Mouse (Mus musculus) kidney, postnatal 0 days (tissue): ENCODE measurements around the gene Gm36079. TPM values are rescaled to one million over a fixed set of nuclear protein-coding genes. Genes with fewer than 3 reads are reported as not detected.
"Not testable (repeated sequence)": the region's sequence is repeated elsewhere in the genome, so short reads cannot be mapped to it uniquely, and the experiment has no call there.

Source experiments
- ATAC-seq: fragments of 200-750 bp; cut with Nextera tagmentation; replicated peaks from 2 replicates; pipeline ENCODE4 v1.8.0; 2017; ENCODE audit warnings: low read depth, moderate number of reproducible peaks, moderate TSS enrichment, moderate library complexity; ENCODE audit not compliant: low FRiP score
- DNase-seq: peaks from one replicate; pipeline ENCODE4 v3.0.0-alpha.2; 2016; ENCODE audit warnings: low spot score
- H3K27ac ChIP-seq: fragments of 300-500 bp; sonication (generic); 2 replicates; pipeline ENCODE4 v1.5.1; 2014; ENCODE audit warnings: mild to moderate bottlenecking
- H3K27me3 ChIP-seq: fragments of 300-500 bp; sonication (generic); 2 replicates; pipeline ENCODE4 v1.6.1; 2014; ENCODE audit warnings: low read length, mixed read lengths; ENCODE audit not compliant: insufficient read depth
- H3K36me3 ChIP-seq: fragments of 300-500 bp; sonication (generic); 2 replicates; pipeline ENCODE4 v1.6.1; 2014; ENCODE audit warnings: low read length, mixed read lengths; ENCODE audit not compliant: insufficient read depth
- H3K4me1 ChIP-seq: fragments of 300-500 bp; sonication (generic); replicated peaks from 2 replicates; pipeline ENCODE4 v1.6.1; 2014; ENCODE audit warnings: antibody characterized with exemption, low read length, mixed read lengths; ENCODE audit not compliant: insufficient read depth
- H3K4me2 ChIP-seq: fragments of 300-500 bp; sonication (generic); 2 replicates; pipeline ENCODE4 v1.6.1; 2014; ENCODE audit warnings: mild to moderate bottlenecking, low read length, moderate library complexity, mixed read lengths
- H3K4me3 ChIP-seq: fragments of 300-500 bp; sonication (generic); replicated peaks from 2 replicates; pipeline ENCODE4 v1.5.1; 2014; ENCODE audit warnings: low read depth, low read length
- H3K9ac ChIP-seq: fragments of 300-500 bp; sonication (generic); 2 replicates; pipeline ENCODE4 v1.6.1; 2014; ENCODE audit warnings: low read depth, low read length
- H3K9me3 ChIP-seq: fragments of 300-500 bp; sonication (generic); replicated peaks from 2 replicates; pipeline ENCODE4 v1.6.1; 2016; ENCODE audit warnings: low read length, inconsistent platforms, mixed read lengths
- CTCF ChIP-seq: IDR thresholded peaks from 2 replicates; pipeline ENCODE4 v1.5.1; 2016; ENCODE audit warnings: antibody characterized with exemption, low read depth, mild to moderate bottlenecking, moderate library complexity
- WGBS: fragments of 180-500 bp; shearing (Covaris S2); extraction: QIAGEN DNeasy Blood & Tissue Kit; methylation state at CpG from one replicate; pipeline ENCODE4 v1.1.7; 2014; 5-methylcytosine and 5-hydroxymethylcytosine counted together
- polyA plus RNA-seq: library from polyadenylated mRNA; unstranded; fragments of >200 nt; fragmentation: Nextera tagmentation; extraction: Ambion mirVana; gene quantifications from 2 replicates; pipeline ENCODE4 v1.2.1, GENCODE M21; 2015

The Gm36079 gene
- polyA plus RNA-seq, 1 experiment from 2014 or later: not detected

GRCm38 (mm10) chr13:120025576-120025975 is 1.2 kb downstream of the Gm36079 start:
- not testable (repeated sequence) for H3K27me3 ChIP-seq, H3K9me3 ChIP-seq, H3K4me1 ChIP-seq, H3K4me2 ChIP-seq, H3K27ac ChIP-seq, H3K4me3 ChIP-seq, H3K36me3 ChIP-seq, H3K9ac ChIP-seq, ATAC-seq, DNase-seq
- WGBS: 9% methylated on average over 4 of the region's 4 CpGs

GRCm38 (mm10) chr13:120025004-120025403 is 1.8 kb downstream of the Gm36079 start:
- WGBS: 2% methylated on average over 18 of the region's 21 CpGs

GRCm38 (mm10) chr13:120024581-120024980 is 2.2 kb downstream of the Gm36079 start:
- H3K27me3 ChIP-seq, H3K9me3 ChIP-seq, H3K4me3 ChIP-seq, ATAC-seq, H3K4me1 ChIP-seq, DNase-seq, H3K4me2 ChIP-seq, H3K36me3 ChIP-seq, H3K27ac ChIP-seq, H3K9ac ChIP-seq: not testable (repeated sequence)
- 9% methylated on average over 9 of the region's 9 CpGs for WGBS

More at GRCm38 (mm10) chr13:120025004-120025403, 1.8 kb downstream of the Gm36079 start:
- not testable (repeated sequence) for H3K36me3 ChIP-seq, H3K4me1 ChIP-seq, H3K4me2 ChIP-seq, H3K9me3 ChIP-seq, H3K27ac ChIP-seq, H3K9ac ChIP-seq, H3K4me3 ChIP-seq, H3K27me3 ChIP-seq, DNase-seq, ATAC-seq

- H3K27ac ChIP-seq, H3K9me3 ChIP-seq, H3K4me2 ChIP-seq, H3K27me3 ChIP-seq, H3K4me3 ChIP-seq, H3K9ac ChIP-seq, ATAC-seq, H3K36me3 ChIP-seq, DNase-seq, H3K4me1 ChIP-seq: not testable (repeated sequence)
- WGBS: no CpG with 5 or more reads among the region's 1 CpGs
- TF ChIP-seq CTCF: peak; percentile 46; the same call in 1 of the 2 replicates
Observed at GRCm38 (mm10) chr13:120021477-120021876, 5.3 kb downstream of the Gm36079 start.

- under 1% methylated on average over 7 of the region's 32 CpGs for WGBS
- H3K4me1 ChIP-seq, H3K9ac ChIP-seq, H3K27me3 ChIP-seq, H3K9me3 ChIP-seq, H3K4me2 ChIP-seq, H3K36me3 ChIP-seq, H3K4me3 ChIP-seq, H3K27ac ChIP-seq, DNase-seq: not testable (repeated sequence)
- ATAC-seq: peak; percentile 59; the same call in 1 of the 2 replicates
Observed at GRCm38 (mm10) chr13:120015348-120016007, 11.3 kb downstream of the Gm36079 start.

GRCm38 (mm10) chr13:120013962-120014361 is 12.8 kb downstream of the Gm36079 start:
- H3K4me1 ChIP-seq, H3K27me3 ChIP-seq, H3K27ac ChIP-seq, H3K4me2 ChIP-seq, H3K36me3 ChIP-seq, H3K9ac ChIP-seq, ATAC-seq, H3K9me3 ChIP-seq, H3K4me3 ChIP-seq, DNase-seq: not testable (repeated sequence)
- WGBS: no CpG with 5 or more reads among the region's 2 CpGs

GRCm38 (mm10) chr13:120013544-120013943 is 13.3 kb downstream of the Gm36079 start:
- H3K36me3 ChIP-seq, H3K27ac ChIP-seq, H3K4me2 ChIP-seq, H3K9ac ChIP-seq, H3K4me3 ChIP-seq, H3K9me3 ChIP-seq, DNase-seq, ATAC-seq, H3K27me3 ChIP-seq, H3K4me1 ChIP-seq: not testable (repeated sequence)
- no CpG with 5 or more reads among the region's 5 CpGs for WGBS

GRCm38 (mm10) chr13:120010068-120010467 is 16.7 kb downstream of the Gm36079 start:
- not testable (repeated sequence) for H3K27ac ChIP-seq, DNase-seq, ATAC-seq, H3K4me2 ChIP-seq, H3K9me3 ChIP-seq, H3K4me1 ChIP-seq, H3K4me3 ChIP-seq, H3K27me3 ChIP-seq, H3K9ac ChIP-seq, H3K36me3 ChIP-seq

GRCm38 (mm10) chr13:119999215-119999614 is 27.6 kb downstream of the Gm36079 start:
- not testable (repeated sequence) for H3K9ac ChIP-seq, H3K36me3 ChIP-seq, H3K9me3 ChIP-seq, H3K27me3 ChIP-seq, H3K4me3 ChIP-seq, H3K4me1 ChIP-seq, H3K4me2 ChIP-seq, DNase-seq, H3K27ac ChIP-seq, ATAC-seq
- no CpG with 5 or more reads among the region's 4 CpGs for WGBS
